Mouse (Mus musculus) midbrain, postnatal 0 days (tissue): Measurements from ENCODE around the gene March10. TPM values are rescaled to one million over a fixed set of nuclear protein-coding genes. Genes with fewer than 3 reads are reported as not detected.
A peak's percentile ranks its signal among the peaks of the same experiment; 100 is the strongest.

Experiments used
- ATAC-seq: fragments of 200-750 bp; cut with Nextera tagmentation; 2 replicates; pipeline ENCODE4 v1.8.0; 2017; ENCODE audit warnings: moderate number of reproducible peaks, mild to moderate bottlenecking, moderate TSS enrichment, moderate library complexity; ENCODE audit not compliant: low FRiP score
- DNase-seq: peaks from one replicate; pipeline ENCODE4 v3.0.0-alpha.2; 2015; ENCODE audit warnings: low spot score
- H3K27ac ChIP-seq: fragments of 300-500 bp; sonication (generic); 2 replicates; pipeline ENCODE4 v1.5.1; 2014; ENCODE audit warnings: low read depth, mild to moderate bottlenecking, low read length, mixed read lengths
- H3K27me3 ChIP-seq: fragments of 300-500 bp; sonication (generic); 2 replicates; pipeline ENCODE4 v1.6.1; 2014; ENCODE audit warnings: low read length, control low read depth, mixed read lengths; ENCODE audit not compliant: insufficient read depth
- H3K36me3 ChIP-seq: fragments of 300-500 bp; sonication (generic); 2 replicates; pipeline ENCODE4 v1.6.1; 2014; ENCODE audit warnings: low read length, control low read depth, mixed read lengths; ENCODE audit not compliant: insufficient read depth
- H3K4me1 ChIP-seq: fragments of 300-500 bp; sonication (generic); 2 replicates; pipeline ENCODE4 v1.6.1; 2014; ENCODE audit warnings: mild to moderate bottlenecking, control low read depth, antibody characterized with exemption, low read length, mixed read lengths; ENCODE audit not compliant: insufficient read depth
- H3K4me2 ChIP-seq: fragments of 300-500 bp; sonication (generic); 2 replicates; pipeline ENCODE4 v1.6.1; 2014; ENCODE audit warnings: low read depth, mild to moderate bottlenecking, low read length, mixed read lengths; ENCODE audit not compliant: poor library complexity, severe bottlenecking
- H3K4me3 ChIP-seq: fragments of 300-500 bp; sonication (generic); 2 replicates; pipeline ENCODE4 v1.5.1; 2014; ENCODE audit warnings: low read depth, mild to moderate bottlenecking, low read length, moderate library complexity
- H3K9ac ChIP-seq: fragments of 300-500 bp; sonication (generic); replicated peaks from 2 replicates; pipeline ENCODE4 v1.6.1; 2014; ENCODE audit warnings: mild to moderate bottlenecking, low read length, moderate library complexity, mixed read lengths; ENCODE audit not compliant: poor library complexity, severe bottlenecking
- H3K9me3 ChIP-seq: fragments of 300-500 bp; sonication (generic); 2 replicates; pipeline ENCODE4 v1.6.1; 2016; ENCODE audit warnings: low read length, control low read depth
- CTCF ChIP-seq: IDR thresholded peaks from 2 replicates; pipeline ENCODE4 v1.5.1; 2016; ENCODE audit warnings: antibody characterized with exemption, mild to moderate bottlenecking
- WGBS: fragments of 180-500 bp; shearing (Covaris S2); extraction: QIAGEN DNeasy Blood & Tissue Kit; methylation state at CpG from one replicate; pipeline ENCODE4 v1.1.7; 2014; 5-methylcytosine and 5-hydroxymethylcytosine counted together
- polyA plus RNA-seq: library from polyadenylated mRNA; unstranded; fragments of >200 nt; fragmentation: Nextera tagmentation; extraction: Ambion mirVana; gene quantifications from 2 replicates; pipeline ENCODE4 v1.2.1, GENCODE M21; 2015
- total RNA-seq: library from RNA; depleted of rRNA; stranded (reverse); fragments of >200 nt; gene quantifications from 2 replicates; pipeline ENCODE4 v1.2.3, GENCODE M21; 2014

March10 gene
- total and polyA plus RNA-seq, 2 experiments from 2014 or later = 0.69 to 0.77 TPM

DNA sequence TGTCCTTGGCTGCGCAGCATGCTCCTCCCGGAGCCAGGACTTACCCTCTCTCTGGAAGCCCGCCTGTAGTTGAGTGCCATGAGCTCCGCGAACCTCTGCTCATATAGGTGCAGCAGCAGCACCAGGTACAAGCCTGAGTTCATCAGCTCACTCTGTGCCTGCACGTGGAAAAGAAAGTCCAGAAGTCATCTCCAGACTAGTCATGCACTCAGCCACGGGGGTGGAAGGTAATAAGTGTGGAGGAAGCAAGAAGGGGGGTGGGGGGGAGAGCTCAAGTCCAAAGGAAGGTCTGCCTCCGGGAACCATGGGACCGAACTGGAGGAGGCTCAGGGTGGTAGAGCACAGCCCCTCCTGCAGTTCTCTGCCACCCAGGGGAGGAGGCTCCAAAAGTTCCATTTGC is 84.7 kb downstream of the March10 start:
- no peaks in the 10 kb centered on the region for H3K9me3 ChIP-seq
- 84% methylated on average over 9 of the region's 9 CpGs for WGBS
- H3K27me3 ChIP-seq = no peaks in the 10 kb centered on the region
- no peaks in the 10 kb centered on the region for H3K36me3 ChIP-seq
- H3K9ac ChIP-seq = no peak overlapping the region
- DNase-seq (no peak), ATAC-seq (no peak)
- H3K4me2 ChIP-seq = no peak overlapping the region
- TF ChIP-seq CTCF = no peak
- no peak overlapping the region for H3K27ac ChIP-seq
- H3K4me1 ChIP-seq = no peaks in the 10 kb centered on the region
- H3K4me3 ChIP-seq = no peak overlapping the region

DNA sequence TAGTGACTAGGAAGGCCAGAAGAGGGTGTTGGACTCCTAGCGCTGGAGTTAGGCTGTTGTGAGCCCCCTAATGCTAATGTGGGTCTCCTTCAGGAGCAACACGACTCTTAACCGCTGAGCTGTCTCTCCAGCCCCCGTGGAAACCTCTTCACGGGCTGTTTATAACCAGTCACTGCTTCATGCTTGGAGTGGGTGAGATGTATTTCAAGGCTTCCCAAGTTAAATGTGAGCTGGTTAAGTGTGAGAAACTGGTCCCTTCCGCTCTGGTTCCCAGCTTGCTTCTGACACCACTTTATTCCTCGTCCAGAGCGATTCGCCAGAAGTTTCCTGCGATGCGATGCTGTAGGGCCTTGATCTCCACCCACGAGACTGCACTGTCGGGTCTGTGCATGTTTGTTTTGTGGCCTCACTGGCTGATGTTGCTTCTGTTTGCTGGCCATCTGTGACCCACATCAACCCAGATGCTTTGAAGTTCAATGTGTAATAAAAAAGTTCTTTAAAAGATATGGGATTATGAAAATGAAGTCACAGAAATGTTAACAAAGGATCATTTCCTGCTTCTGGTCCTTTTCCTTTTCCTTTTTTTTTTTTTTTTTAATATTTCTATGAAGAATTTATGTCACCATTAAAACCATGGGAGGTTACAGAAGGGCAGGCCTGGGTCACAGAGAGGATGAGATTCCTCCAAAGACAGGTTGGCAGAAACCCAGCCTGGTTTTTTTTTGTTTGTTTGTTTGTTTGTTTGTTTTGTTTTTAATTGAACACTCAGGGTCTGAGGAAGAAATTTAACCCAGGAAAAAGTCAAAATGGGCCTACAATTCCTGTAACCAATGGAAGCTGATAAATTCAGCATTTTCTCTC is 86.8 kb downstream of the March10 start:
- TF ChIP-seq CTCF = no peak
- no peak for DNase-seq
- Histone ChIP-seq H3K9ac (no peak overlapping the region), H3K27me3 (no peaks in the 10 kb centered on the region), H3K9me3 (no peaks in the 10 kb centered on the region), H3K4me2 (no peak overlapping the region), H3K36me3 (no peaks in the 10 kb centered on the region), H3K4me3 (no peak overlapping the region), H3K27ac (no peak overlapping the region), H3K4me1 (peaks cover 7% of the 10 kb centered on the region; the same call in 1 of the 2 replicates)
- ATAC-seq = no peak
- 88% methylated on average over 13 of the region's 13 CpGs for WGBS

DNA sequence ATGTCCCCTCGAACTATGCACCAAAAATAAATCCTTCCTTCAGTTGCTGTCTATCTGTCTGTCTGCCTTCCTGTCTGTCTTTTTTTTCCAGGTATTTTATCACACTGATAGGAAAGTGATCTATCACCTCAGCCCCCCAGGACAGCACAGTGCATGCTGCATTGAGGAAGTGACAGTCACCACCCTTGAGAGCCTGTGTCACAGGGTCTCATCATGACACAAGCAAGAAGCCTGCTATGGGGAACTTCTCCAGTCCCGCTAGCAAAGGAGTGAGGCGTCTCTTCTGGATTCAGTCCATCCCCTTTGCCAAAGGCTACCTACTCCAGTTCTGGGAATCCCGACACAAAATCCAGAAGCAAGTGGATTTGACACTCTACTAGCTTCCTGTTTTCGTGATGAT is 87.7 kb downstream of the March10 start:
- Histone ChIP-seq H3K4me3 (no peak overlapping the region), H3K27me3 (no peaks in the 10 kb centered on the region), H3K4me1 (peaks cover 10% of the 10 kb centered on the region; the same call in 1 of the 2 replicates), H3K27ac (no peak overlapping the region), H3K9me3 (no peaks in the 10 kb centered on the region), H3K4me2 (no peak overlapping the region), H3K9ac (no peak overlapping the region), H3K36me3 (no peaks in the 10 kb centered on the region)
- ATAC-seq = no peak
- WGBS = 86% methylated on average over 5 of the region's 5 CpGs
- TF ChIP-seq CTCF = no peak
- DNase-seq = no peak

DNA sequence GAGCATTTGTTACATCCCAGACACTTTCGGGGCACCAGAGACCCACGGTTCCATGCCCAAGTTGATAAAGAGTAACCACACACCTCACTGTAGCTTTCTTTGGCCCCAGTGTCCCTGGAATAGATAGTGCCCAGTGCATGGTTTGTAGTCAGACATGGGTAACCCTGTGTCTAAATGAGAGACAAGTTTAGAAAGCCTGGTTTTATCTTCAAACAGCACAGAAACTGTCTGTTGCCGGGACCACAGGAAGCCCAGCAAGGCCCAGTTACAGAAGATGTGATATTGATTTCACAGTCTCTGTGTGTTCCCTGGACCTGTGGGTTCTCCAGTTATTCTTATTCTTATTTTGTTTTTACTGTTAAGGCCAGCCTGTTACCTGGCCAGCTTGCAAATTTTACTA is 89.4 kb downstream of the March10 start:
- Histone ChIP-seq H3K27me3 (no peaks in the 10 kb centered on the region), H3K27ac (no peak overlapping the region), H3K36me3 (no peaks in the 10 kb centered on the region), H3K9me3 (no peaks in the 10 kb centered on the region), H3K4me3 (no peak overlapping the region), H3K4me2 (no peak overlapping the region), H3K9ac (no peak overlapping the region), H3K4me1 (peaks cover 10% of the 10 kb centered on the region; the same call in 1 of the 2 replicates)
- ATAC-seq (no peak), DNase-seq (no peak)
- WGBS = 92% methylated on average over 3 of the region's 3 CpGs
- TF ChIP-seq CTCF = no peak

DNA sequence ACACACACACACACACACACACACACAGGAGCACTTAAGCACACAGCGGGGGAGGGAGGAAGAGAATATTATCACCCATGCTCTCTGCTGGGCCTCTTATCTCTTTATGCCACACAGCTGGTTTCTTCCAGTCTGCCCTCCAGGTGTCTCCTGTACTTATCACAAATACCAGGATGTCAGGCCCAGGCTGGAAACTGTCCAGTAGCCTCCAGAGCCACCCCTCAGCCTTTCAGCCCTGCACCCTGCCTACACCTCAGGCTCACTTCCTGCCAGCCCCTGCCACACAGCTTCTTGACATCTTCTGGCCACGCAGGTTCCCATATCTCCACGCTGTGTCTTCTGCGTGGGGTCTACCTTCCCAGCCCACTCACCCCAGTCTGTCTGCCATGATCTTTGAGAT is 90.5 kb downstream of the March10 start:
- Histone ChIP-seq H3K4me2 (no peak overlapping the region), H3K27ac (no peak overlapping the region), H3K4me3 (no peak overlapping the region), H3K36me3 (no peaks in the 10 kb centered on the region), H3K9ac (no peak overlapping the region), H3K27me3 (no peaks in the 10 kb centered on the region), H3K9me3 (no peaks in the 10 kb centered on the region), H3K4me1 (peaks cover 10% of the 10 kb centered on the region; the same call in 1 of the 2 replicates)
- ATAC-seq (no peak), DNase-seq (no peak)
- TF ChIP-seq CTCF = no peak
- WGBS = 69% methylated on average over 3 of the region's 4 CpGs

DNA sequence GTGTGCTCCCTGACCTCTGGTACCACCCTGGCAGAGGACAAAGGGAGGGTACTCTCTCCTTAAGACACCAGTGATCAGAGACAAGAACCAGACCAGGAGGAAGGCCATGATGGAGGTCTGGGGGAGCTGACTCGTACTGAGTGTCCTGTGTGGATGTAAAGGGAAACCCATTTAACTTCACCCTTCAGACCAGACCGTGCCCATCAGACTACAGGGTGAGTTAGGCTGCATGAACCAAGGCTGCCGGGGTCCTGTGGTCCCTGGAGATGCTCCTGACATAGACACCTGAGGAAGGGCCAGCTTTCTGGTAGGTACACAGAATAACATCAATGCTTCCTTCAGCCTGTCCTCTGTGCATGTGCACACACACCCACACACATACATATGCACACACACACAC is 90.9 kb downstream of the March10 start:
- no peaks in the 10 kb centered on the region for H3K27me3 ChIP-seq
- peaks cover 10% of the 10 kb centered on the region; the same call in 1 of the 2 replicates for H3K4me1 ChIP-seq
- ATAC-seq = no peak
- no peak overlapping the region for H3K9ac ChIP-seq
- H3K9me3 ChIP-seq = no peaks in the 10 kb centered on the region
- no peak overlapping the region for H3K4me3 ChIP-seq
- DNase-seq = no peak
- H3K27ac ChIP-seq = peak overlapping the region; percentile 91; the same call in 1 of the 2 replicates
- H3K4me2 ChIP-seq = no peak overlapping the region
- 91% methylated on average over 3 of the region's 3 CpGs for WGBS
- H3K36me3 ChIP-seq = no peaks in the 10 kb centered on the region
- TF ChIP-seq CTCF = no peak
